In the genomic region with DNA sequence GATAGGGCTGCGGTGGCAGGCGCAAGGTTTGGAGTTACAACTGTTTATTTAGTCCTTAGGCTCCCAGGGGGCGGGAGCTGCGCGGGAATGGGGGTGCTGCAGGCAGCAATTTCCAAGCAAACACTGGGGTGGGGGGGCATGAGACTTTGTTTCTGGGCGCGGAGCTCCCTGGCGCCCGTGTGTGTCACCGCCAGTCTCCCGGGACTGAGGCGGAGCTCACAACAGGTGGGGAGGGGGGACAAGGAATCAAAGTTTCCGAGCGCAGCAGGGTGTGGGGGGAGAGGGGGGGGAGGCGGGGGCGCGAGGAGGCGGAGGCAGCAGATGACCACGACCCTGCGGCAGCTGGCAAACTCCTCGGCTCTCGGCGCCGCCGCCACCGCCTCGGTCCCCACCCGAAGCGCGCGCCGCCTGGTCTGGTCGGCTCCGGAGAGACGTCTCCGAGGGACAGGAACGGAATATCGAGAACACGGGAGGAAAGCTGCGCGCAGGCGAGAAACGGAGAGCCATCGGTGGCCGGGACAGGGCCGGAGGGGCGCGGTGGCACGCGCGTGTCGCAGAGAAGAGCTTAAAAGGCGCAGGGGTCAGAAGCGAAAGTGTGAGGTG, we compare ENCODE assay signal across 7 mouse cellular contexts. TPM values are rescaled to one million over a fixed set of nuclear protein-coding genes. Genes with fewer than 3 reads are reported as not detected.
DNase-seq lines count a peak whose midpoint lies in the region; ATAC-seq and TF ChIP-seq lines count a peak whose summit lies in the region.

No protein-coding gene starts in this region.

- H3K36me3 ChIP-seq in hindbrain, postnatal 0 days (ENCODE audit: insufficient read depth, low read length) = no peaks in the 10 kb centered on the region
- H3K36me3 ChIP-seq in limb, embryonic 11.5 days (ENCODE audit: control insufficient read depth, insufficient read depth, low read length) = no peaks in the 10 kb centered on the region
- no peaks in the 10 kb centered on the region for H3K36me3 ChIP-seq in midbrain, embryonic 11.5 days (ENCODE audit: control insufficient read depth, insufficient read depth, low read length)

- peak overlapping the region; percentile 84 for H3K4me3 ChIP-seq in hindbrain, postnatal 0 days (ENCODE audit: low read length)
- H3K4me3 ChIP-seq in limb, embryonic 11.5 days (ENCODE audit: low read depth, low read length) = peak overlapping the region; percentile 74
- peak overlapping the region; percentile 82 for H3K4me3 ChIP-seq in midbrain, embryonic 11.5 days (ENCODE audit: low read depth, low read length)

- WGBS in hindbrain, postnatal 0 days = under 1% methylated on average over 47 of the region's 54 CpGs
- WGBS in limb, embryonic 11.5 days = under 1% methylated on average over 32 of the region's 54 CpGs
- WGBS in midbrain, embryonic 11.5 days = under 1% methylated on average over 54 of the region's 54 CpGs

- no peaks in the 10 kb centered on the region for H3K4me1 ChIP-seq in hindbrain, postnatal 0 days (ENCODE audit: insufficient read depth, low read length)
- H3K4me1 ChIP-seq in limb, embryonic 11.5 days (ENCODE audit: control insufficient read depth, insufficient read depth, low read length) = 0 out of 2 replicates have a peak, but pooled peaks cover 3% of the 10 kb centered on the region
- H3K4me1 ChIP-seq in midbrain, embryonic 11.5 days (ENCODE audit: control insufficient read depth, insufficient read depth, low read length) = peaks cover 13% of the 10 kb centered on the region

- peak; percentile 27; the same call in 1 of the 2 replicates for ATAC-seq in hindbrain, postnatal 0 days
- peak; percentile 62; the same call in 1 of the 2 replicates for ATAC-seq in limb, embryonic 11.5 days (ENCODE audit: insufficient number of reproducible peaks, low FRiP score, low TSS enrichment, low read depth)
- ATAC-seq in midbrain, embryonic 11.5 days (ENCODE audit: low FRiP score) = peak; percentile 64

- H3K27me3 ChIP-seq in hindbrain, postnatal 0 days (ENCODE audit: insufficient read depth, low read length) = no peaks in the 10 kb centered on the region
- peaks cover 4% of the 10 kb centered on the region; the same call in 1 of the 2 replicates for H3K27me3 ChIP-seq in limb, embryonic 11.5 days (ENCODE audit: control insufficient read depth, insufficient read depth, low read length)
- no peaks in the 10 kb centered on the region for H3K27me3 ChIP-seq in midbrain, embryonic 11.5 days (ENCODE audit: control insufficient read depth, insufficient read depth, low read length)

- no peaks in the 10 kb centered on the region for H3K9me3 ChIP-seq in hindbrain, postnatal 0 days (ENCODE audit: low read length)
- H3K9me3 ChIP-seq in limb, embryonic 11.5 days (ENCODE audit: control insufficient read depth, low read length) = no peaks in the 10 kb centered on the region
- H3K9me3 ChIP-seq in midbrain, embryonic 11.5 days (ENCODE audit: control insufficient read depth, low read length) = no peaks in the 10 kb centered on the region

- H3K9ac ChIP-seq in hindbrain, postnatal 0 days (replicated peaks; ENCODE audit: low read length) = peak overlapping the region; percentile 85
- peak overlapping the region; percentile 82 for H3K9ac ChIP-seq in limb, embryonic 11.5 days (ENCODE audit: low read length)
- H3K9ac ChIP-seq in midbrain, embryonic 11.5 days (ENCODE audit: low read length) = peak overlapping the region; percentile 97

- H3K27ac ChIP-seq in hindbrain, postnatal 0 days = peak overlapping the region; percentile 99
- H3K27ac ChIP-seq in limb, embryonic 11.5 days (replicated peaks; ENCODE audit: low read depth, low read length) = peak overlapping the region; percentile 4; the same call in 1 of the 2 replicates
- H3K27ac ChIP-seq in midbrain, embryonic 11.5 days (ENCODE audit: low read depth, low read length) = peak overlapping the region; percentile 99

- TF ChIP-seq CTCF in hindbrain, postnatal 0 days (IDR thresholded peaks at IDR 0.05; ENCODE audit: low read depth) = no peak

- peak overlapping the region; percentile 95 for H3K4me2 ChIP-seq in hindbrain, postnatal 0 days (ENCODE audit: low read depth, low read length)
- peak overlapping the region; percentile 96 for H3K4me2 ChIP-seq in limb, embryonic 11.5 days (ENCODE audit: low read depth, severe bottlenecking)
- peak overlapping the region; percentile 94 for H3K4me2 ChIP-seq in midbrain, embryonic 11.5 days

- DNase-seq in T-cell, adult 2 months (ENCODE audit: low spot score) = peak; percentile 35
- peak; percentile 52 to 68 for DNase-seq in cerebellum, postnatal 10 days
- DNase-seq in gastrocnemius, postnatal 10 days = peak; percentile 54
- peak; percentile 67 for DNase-seq in hindbrain, postnatal 0 days (ENCODE audit: low spot score)
- peak; percentile 76 for DNase-seq in limb, embryonic 11.5 days (ENCODE audit: low spot score)
- peak; percentile 96 for DNase-seq in midbrain, embryonic 11.5 days (ENCODE audit: low spot score, missing footprints)
- peak; percentile 51 to 62 for DNase-seq in spleen, postnatal 10 days (ENCODE audit: low spot score in 2 of 2)

RNA-seq across cellular contexts. Expression of a gene that starts 1.4 kb away (rescaled TPM):
- 10 to 100 TPM; 21.9 to 35.8 TPM for total RNA-seq in gastrocnemius, postnatal 10 days (2021)
- 53.6 and 55.2 TPM in 2 replicates for total RNA-seq in hindbrain, postnatal 0 days (2014; rRNA removed)
- polyA plus RNA-seq in hindbrain, postnatal 0 days (2015; fragmentation: Nextera tagmentation; extraction: Ambion mirVana) = 50.9 and 54.8 TPM in 2 replicates
- 65.4 and 79.5 TPM in 2 replicates for polyA plus RNA-seq in limb, embryonic 11.5 days (2014; fragmentation: Nextera tagmentation; extraction: Ambion mirVana)
- 86.2 and 95.4 TPM in 2 replicates for polyA plus RNA-seq in midbrain, embryonic 11.5 days (2014; fragmentation: Nextera tagmentation; extraction: Ambion mirVana)

Comparison
In these comparisons a context has a peak if more than half of its experiments do, and no peak if none do; other contexts are left out.
1. Peak in every context shown above with its lines: DNase-seq, ATAC-seq, H3K4me3 ChIP-seq and H3K27ac ChIP-seq.
2. DNase-seq: peak in every context shown above with its lines; median percentile 96 in midbrain, embryonic 11.5 days; 76 in limb, embryonic 11.5 days; 67 in hindbrain, postnatal 0 days; 60 in cerebellum, postnatal 10 days; 56 in spleen, postnatal 10 days; 54 in gastrocnemius, postnatal 10 days; 35 in T-cell, adult 2 months.
3. H3K27ac ChIP-seq: peak in every context shown above with its lines; median percentile 99 in hindbrain, postnatal 0 days; 99 in midbrain, embryonic 11.5 days; 4 in limb, embryonic 11.5 days.